Mouse (Mus musculus) heart, postnatal 14 days (tissue): ENCODE data around the gene Bet1l. TPM values are rescaled to one million over a fixed set of nuclear protein-coding genes. Genes with fewer than 3 reads are reported as not detected.

Experiments used
- DNase-seq, 2 experiments: peaks; one replicate each; pipeline ENCODE4 v3.0.0; 2021 to 2022
- intact Hi-C: fragments of 180-260 bp; cut with DNase I; formaldehyde crosslinking; loops from one replicate; pipeline ENCODE4 v1.15.1; 2025
- total RNA-seq, 2 experiments: library from RNA; stranded (reverse); gene quantifications; 2 replicates each; pipeline ENCODE4 v1.2.3; 2021

Gene Bet1l
- total RNA-seq, 2 experiments from 2014 or later, result 11.3 to 12.5 TPM

- intact Hi-C loops, result no loop called here
- no peak for DNase-seq
These were observed 7.4 kb upstream of the Bet1l start for GRCm38 (mm10) chr7:140864761-140865160.

GRCm38 (mm10) chr7:140860728-140861127 is 3.4 kb upstream of the Bet1l start:
- intact Hi-C loops, result no loop called here
- no peak for DNase-seq

GRCm38 (mm10) chr7:140859997-140860396 is 2.6 kb upstream of the Bet1l start:
- no peak for DNase-seq
- intact Hi-C loops, result loop anchor here (5.0 kb wide), 1 partner anchor 312 kb away; the partner anchor contains the start of gene Rnh1

GRCm38 (mm10) chr7:140858746-140859145 is 1.4 kb upstream of the Bet1l start:
- intact Hi-C loops, result loop anchor here (5.0 kb wide), 1 partner anchor 314 kb away; the partner anchor contains the start of gene Rnh1
- DNase-seq, result no peak

- peak; percentile 91 to 92 for DNase-seq
- intact Hi-C loops, result loop anchor here (1.0 to 5.0 kb wide), 3 partner anchors 24 to 315 kb away; partner anchors contain the start of genes Pgghg, Psmd13 and Rnh1
These were observed 410 bp downstream of the Bet1l start, which contains the start of gene Ric8a for GRCm38 (mm10) chr7:140856785-140857549. Gene Ric8a, plus strand, starts transcription at chr7:140856957.

GRCm38 (mm10) chr7:140855860-140856784 is 1.3 kb downstream of the Bet1l start, which contains the start of gene Gm45785:
Gene Gm45785, minus strand, starts transcription at chr7:140856331.
- DNase-seq, result peak; percentile 79 to 84
- intact Hi-C loops, result loop anchor here (2.0 to 5.0 kb wide), 2 partner anchors 85 to 316 kb away; partner anchors contain the start of genes Pgghg and Rnh1

GRCm38 (mm10) chr7:140855181-140855580 is 2.2 kb downstream of the Bet1l start:
- no peak for DNase-seq
- intact Hi-C loops, result loop anchor here (5.0 kb wide), 1 partner anchor 317 kb away; the partner anchor contains the start of gene Rnh1

- no peak for DNase-seq
These were observed 2.9 kb downstream of the Bet1l start for GRCm38 (mm10) chr7:140854483-140854882.

GRCm38 (mm10) chr7:140853386-140853785 is 4.0 kb downstream of the Bet1l start:
- DNase-seq, result no peak
- intact Hi-C loops, result no loop called here

More at GRCm38 (mm10) chr7:140854483-140854882, 2.9 kb downstream of the Bet1l start:
- intact Hi-C loops, result no loop called here

- DNase-seq, result no peak
- intact Hi-C loops, result no loop called here
These were observed 5.5 kb downstream of the Bet1l start for GRCm38 (mm10) chr7:140851916-140852315.

GRCm38 (mm10) chr7:140848591-140848990 is 8.8 kb downstream of the Bet1l start:
- intact Hi-C loops, result loop anchor here (5.0 to 10.0 kb wide), 3 partner anchors 34 to 516 kb away; partner anchors contain the start of genes Psmd13 and Sirt3
- no peak for DNase-seq

- intact Hi-C loops, result loop anchor here (5.0 to 10.0 kb wide), 3 partner anchors 34 to 517 kb away; partner anchors contain the start of genes Psmd13 and Sirt3
- peak in 1 of 2 experiments; percentile 40 for DNase-seq
These were observed 9.4 kb downstream of the Bet1l start, which contains the start of gene Odf3 for GRCm38 (mm10) chr7:140847755-140848580. Gene Odf3, plus strand, starts transcription at chr7:140847805.

- intact Hi-C loops, result loop anchor here (5.0 to 10.0 kb wide), 3 partner anchors 36 to 518 kb away; partner anchors contain the start of genes Psmd13 and Sirt3
- no peak for DNase-seq
These were observed 10.7 kb downstream of the Bet1l start for GRCm38 (mm10) chr7:140846676-140847075.

GRCm38 (mm10) chr7:140845683-140846082 is 11.7 kb downstream of the Bet1l start:
- intact Hi-C loops, result loop anchor here (1.0 to 10.0 kb wide), 5 partner anchors 37 to 519 kb away; partner anchors contain the start of genes Psmd13 and Sirt3
- no peak for DNase-seq

- intact Hi-C loops, result loop anchor here (1.0 to 10.0 kb wide), 5 partner anchors 37 to 520 kb away; partner anchors contain the start of genes Psmd13 and Sirt3
- peak; percentile 91 to 97 for DNase-seq
These were observed 12.3 kb downstream of the Bet1l start, which contains the start of gene Scgb1c1 for GRCm38 (mm10) chr7:140844905-140845665. Gene Scgb1c1, plus strand, starts transcription at chr7:140845547.

GRCm38 (mm10) chr7:140843806-140844205 is 13.6 kb downstream of the Bet1l start:
- intact Hi-C loops, result loop anchor here (10.0 kb wide), 1 partner anchor 521 kb away; no protein-coding TSS in a partner anchor
- DNase-seq, result no peak

GRCm38 (mm10) chr7:140840750-140841735 is 16.3 kb downstream of the Bet1l start:
- intact Hi-C loops, result loop anchor here (10.0 kb wide), 1 partner anchor 524 kb away; no protein-coding TSS in a partner anchor
- no peak for DNase-seq
